Mouse (Mus musculus): Measurements from ENCODE around the gene Ccer1.

- TF ChIP-seq CTCF (IDR thresholded peaks at IDR 0.05; ENCODE audit: low read depth) (no peak), EP300 (optimal IDR thresholded peaks at IDR 0.05) (no peak)
These were observed 24.4 kb downstream of the Ccer1 start for GRCm38 (mm10) chr10:97717233-97717632.

All from stomach, postnatal 0 days (tissue).